8 mouse cellular contexts compared by ENCODE assay signal in genomic region chr8:12978726-12979125, GRCm38 (mm10). TPM values are rescaled to one million over a fixed set of nuclear protein-coding genes. Genes with fewer than 3 reads are reported as not detected.
A peak's percentile ranks its signal among the peaks of the same experiment; 100 is the strongest.
DNase-seq lines count a peak whose midpoint lies in the region; ATAC-seq lines count a peak whose summit lies in the region.

No protein-coding gene starts in this region.

- peaks cover 4% of the 10 kb centered on the region; the same call in 1 of the 2 replicates for H3K27me3 ChIP-seq in heart, embryonic 10.5 days (ENCODE audit: insufficient read depth, poor library complexity, severe bottlenecking)
- no peaks in the 10 kb centered on the region for H3K27me3 ChIP-seq in kidney, embryonic 16.5 days (ENCODE audit: insufficient read depth, low read length)
- H3K27me3 ChIP-seq in splenic B cell, adult 2 months (ENCODE audit: control insufficient read depth, insufficient read depth, low read length, poor library complexity, severe bottlenecking) = no peaks in the 10 kb centered on the region

- H3K4me2 ChIP-seq in kidney, embryonic 16.5 days (replicated peaks; ENCODE audit: low read depth, low read length) = no peak overlapping the region

- no peak overlapping the region for H3K4me3 ChIP-seq in heart, embryonic 10.5 days
- H3K4me3 ChIP-seq in kidney, embryonic 16.5 days (ENCODE audit: low read length) = no peak overlapping the region

- DNase-seq in heart, adult 18-20 months = peak; percentile 49 to 60
- DNase-seq in heart, postnatal 25 days (ENCODE audit: low spot score) = no peak
- DNase-seq in adipocyte (ENCODE audit: low spot score) = peak; percentile 89
- peak; percentile 92 for DNase-seq in embryo, embryonic 10 days (ENCODE audit: low spot score)
- DNase-seq in heart, embryonic 10.5 days (ENCODE audit: low spot score) = peak; percentile 86
- peak; percentile 77 for DNase-seq in lung, postnatal 36 days
- peak; percentile 62 for DNase-seq in splenic B cell, adult 2 months (ENCODE audit: low read depth, low spot score)

- no peak overlapping the region for H3K27ac ChIP-seq in heart, embryonic 10.5 days
- no peak overlapping the region for H3K27ac ChIP-seq in kidney, embryonic 16.5 days (ENCODE audit: low read length)

- intact Hi-C loops in heart, postnatal 25 days (cut with DNase I) = loop anchor here (5.0 kb wide), 3 partner anchors 36 to 234 kb away; no protein-coding TSS in a partner anchor

- H3K9me3 ChIP-seq in heart, embryonic 10.5 days = no peaks in the 10 kb centered on the region
- H3K9me3 ChIP-seq in kidney, embryonic 16.5 days (ENCODE audit: low read length) = no peaks in the 10 kb centered on the region

- ATAC-seq in kidney, embryonic 16.5 days (ENCODE audit: low FRiP score, low TSS enrichment) = peak; percentile 91

- peaks cover 6% of the 10 kb centered on the region; the same call in 1 of the 2 replicates for H3K4me1 ChIP-seq in heart, embryonic 10.5 days
- H3K4me1 ChIP-seq in kidney, embryonic 16.5 days (ENCODE audit: insufficient read depth, low read length) = peaks cover 4% of the 10 kb centered on the region; the same call in 1 of the 2 replicates

- 24% methylated on average over 5 of the region's 5 CpGs for WGBS in heart, embryonic 10.5 days
- 23% methylated on average over 5 of the region's 5 CpGs for WGBS in kidney, embryonic 16.5 days

- H3K36me3 ChIP-seq in heart, embryonic 10.5 days = 0 out of 2 replicates have a peak, but pooled peaks cover 2% of the 10 kb centered on the region
- H3K36me3 ChIP-seq in kidney, embryonic 16.5 days (ENCODE audit: insufficient read depth, low read length) = peaks cover 7% of the 10 kb centered on the region
- H3K36me3 ChIP-seq in splenic B cell, adult 2 months (ENCODE audit: control insufficient read depth, insufficient read depth, low read length, poor library complexity, severe bottlenecking) = no peaks in the 10 kb centered on the region

- no peak overlapping the region for H3K9ac ChIP-seq in kidney, embryonic 16.5 days (replicated peaks; ENCODE audit: low read length)

RNA-seq across cellular contexts. Expression of gene F7, which starts 47.1 kb away (rescaled TPM):
- total RNA-seq in heart, adult 18-20 months (2021) = under 1 TPM; 0.15 to 0.26 TPM
- total RNA-seq in heart, postnatal 25 days (2021) = under 1 TPM in 1 of 2 experiments, not detected in 1; 0.14 TPM
- polyA plus RNA-seq in heart, embryonic 10.5 days (2016; fragmentation: Nextera tagmentation; extraction: Ambion mirVana) = 0.07 and 1.0 TPM in 2 replicates
- polyA plus RNA-seq in kidney, embryonic 16.5 days (2015; fragmentation: Nextera tagmentation; extraction: Ambion mirVana) = 0.15 and 0.19 TPM in 2 replicates

RNA-seq across cellular contexts. Expression of gene F10, which starts 58.4 kb away (rescaled TPM):
- under 1 TPM; 0.27 to 0.44 TPM for total RNA-seq in heart, adult 18-20 months (2021)
- under 1 TPM; 0.45 to 0.57 TPM for total RNA-seq in heart, postnatal 25 days (2021)
- 3.4 and 12.1 TPM in 2 replicates for polyA plus RNA-seq in heart, embryonic 10.5 days (2016; fragmentation: Nextera tagmentation; extraction: Ambion mirVana)
- 3.9 and 4.0 TPM in 2 replicates for polyA plus RNA-seq in kidney, embryonic 16.5 days (2015; fragmentation: Nextera tagmentation; extraction: Ambion mirVana)
